Mouse (Mus musculus): ENCODE data around the gene Hyou1. TPM values are rescaled to one million over a fixed set of nuclear protein-coding genes. Genes with fewer than 3 reads are reported as not detected.
A peak's percentile ranks its signal among the peaks of the same experiment; 100 is the strongest.
"Not testable (repeated sequence)": the region's sequence is repeated elsewhere in the genome, so short reads cannot be mapped to it uniquely, and the experiment has no call there.

The Hyou1 gene
- polyA plus RNA-seq (2015; fragmentation: Nextera tagmentation; extraction: Ambion mirVana): 27.5 and 32.5 TPM in 2 replicates

DNA sequence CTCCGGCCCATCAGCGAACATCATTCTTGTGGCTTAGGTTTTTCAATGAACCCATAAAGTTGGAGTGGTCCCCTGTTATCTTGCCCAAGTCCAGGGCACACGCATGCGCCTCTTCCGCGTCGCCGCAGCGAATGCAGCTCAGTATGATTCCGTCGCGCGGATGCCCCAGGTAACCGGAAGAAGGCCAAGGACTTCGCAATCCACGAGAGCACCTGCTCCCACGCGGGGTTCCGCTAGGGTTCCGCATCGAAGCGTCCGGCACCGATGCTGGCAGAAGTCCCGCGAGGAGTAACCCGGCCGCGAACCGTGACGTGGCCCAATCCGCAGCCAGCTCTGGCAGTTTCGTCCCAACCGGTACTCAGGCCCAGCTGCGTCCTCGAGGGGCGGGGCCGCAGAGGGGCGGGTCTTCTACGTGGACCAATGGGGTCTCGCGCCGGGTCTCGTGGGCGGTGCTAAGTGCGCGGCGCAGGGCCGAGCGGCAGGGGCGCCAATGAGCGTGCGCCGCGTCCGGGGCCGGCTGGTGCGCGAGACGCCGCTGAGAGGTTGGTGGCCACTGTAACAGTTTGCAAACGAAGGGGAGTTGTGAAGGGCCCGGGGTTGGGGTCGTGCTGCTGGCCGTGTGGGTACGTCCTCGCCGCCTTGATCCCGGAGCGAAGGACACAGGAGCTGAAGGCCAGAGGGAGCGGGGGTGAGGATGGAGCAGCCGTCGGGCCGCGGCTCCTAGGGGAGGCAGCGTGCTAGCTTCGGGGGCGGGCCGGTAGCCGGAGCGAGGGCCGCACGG, at the start of gene Hyou1:
Gene Hyou1 (plus strand): TSS at position 437 of the 781 bp plus-strand sequence.
- peak within 1 kb of the TSS; percentile 83 for H3K9ac ChIP-seq
- peak within 1 kb of the TSS; percentile 86 for H3K4me3 ChIP-seq
- no peaks in the 10 kb centered on the region for H3K9me3 ChIP-seq
- H3K27ac ChIP-seq: peak within 1 kb of the TSS; percentile 87
- under 1% methylated on average over 83 of the region's 83 CpGs for WGBS
- peak; percentile 99 for ATAC-seq (ENCODE audit: insufficient number of reproducible peaks, low FRiP score, low TSS enrichment, low read depth)
- peaks cover 33% of the 10 kb centered on the region for H3K36me3 ChIP-seq
- no peaks in the 10 kb centered on the region for H3K27me3 ChIP-seq
- H3K4me2 ChIP-seq: peak within 1 kb of the TSS; percentile 89
- H3K4me1 ChIP-seq: peaks cover 15% of the 10 kb centered on the region

DNA sequence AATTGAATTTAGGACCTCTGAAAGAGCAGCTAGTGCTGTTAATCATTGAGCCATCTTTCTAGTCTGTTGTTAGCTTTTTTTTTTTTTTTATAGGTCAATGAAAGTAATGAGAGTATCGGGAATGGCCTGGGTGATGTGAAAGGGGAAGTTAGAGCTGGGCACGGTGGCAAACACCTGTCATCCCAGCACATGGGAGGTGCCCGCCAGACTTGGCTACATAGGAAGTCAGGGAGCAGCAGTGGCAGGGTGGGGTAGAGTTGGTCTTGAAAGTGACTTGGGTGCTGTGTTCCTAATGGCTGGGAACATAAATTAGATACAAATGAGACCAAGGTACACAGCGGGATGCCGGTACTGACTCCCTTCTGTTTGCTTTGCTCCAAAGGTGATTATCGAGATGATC, 48.6 kb upstream of the Hyou1 start:
- Histone ChIP-seq H3K4me2 (no peak overlapping the region), H3K4me1 (peaks cover 10% of the 10 kb centered on the region), H3K27ac (no peak overlapping the region), H3K9me3 (no peaks in the 10 kb centered on the region), H3K36me3 (peaks cover 49% of the 10 kb centered on the region), H3K9ac (no peak overlapping the region), H3K27me3 (no peaks in the 10 kb centered on the region), H3K4me3 (no peak overlapping the region)
- 85% methylated on average over 6 of the region's 6 CpGs for WGBS
- ATAC-seq (ENCODE audit: insufficient number of reproducible peaks, low FRiP score, low TSS enrichment, low read depth): no peak

DNA sequence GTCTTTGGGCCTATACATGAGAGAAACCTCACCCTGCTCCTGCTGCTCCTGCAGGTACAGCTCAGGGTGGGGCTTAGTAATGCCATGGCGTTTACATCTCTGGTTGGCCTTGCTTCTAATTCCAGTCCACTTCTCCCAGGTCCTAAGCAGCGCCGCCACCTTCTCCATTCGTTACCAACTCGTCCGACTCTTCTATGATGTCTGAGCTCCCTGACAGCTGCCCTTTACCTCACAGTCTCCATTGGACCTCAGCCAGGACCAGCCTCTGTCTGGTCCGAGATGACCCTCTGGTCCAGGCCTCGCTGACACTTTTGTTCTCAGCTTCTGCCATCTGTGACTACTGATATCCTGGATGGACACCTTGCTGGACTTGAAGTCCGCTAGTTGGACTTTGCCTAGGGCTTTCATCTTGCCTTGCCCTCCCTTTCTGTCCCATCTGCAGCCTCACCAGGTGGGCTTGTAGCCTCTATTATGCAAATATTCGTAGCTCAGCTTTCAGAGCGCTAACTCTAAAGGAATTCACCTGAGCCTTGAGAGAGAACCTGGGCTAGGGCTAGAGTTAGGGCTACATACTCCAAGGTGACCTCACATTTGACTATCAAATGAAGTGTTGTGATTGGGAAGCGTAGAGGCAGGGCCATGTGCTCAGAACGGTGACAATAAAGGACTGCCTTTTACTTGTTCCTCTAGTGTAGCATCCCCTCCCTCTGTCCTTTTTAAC, 46.2 kb upstream of the Hyou1 start:
- Histone ChIP-seq H3K4me2 (no peak overlapping the region), H3K4me1 (peaks cover 15% of the 10 kb centered on the region), H3K36me3 (peaks cover 60% of the 10 kb centered on the region), H3K27ac (no peak overlapping the region), H3K9me3 (no peaks in the 10 kb centered on the region), H3K9ac (no peak overlapping the region), H3K4me3 (no peak overlapping the region), H3K27me3 (no peaks in the 10 kb centered on the region)
- 95% methylated on average over 13 of the region's 13 CpGs for WGBS
- no peak for ATAC-seq (ENCODE audit: insufficient number of reproducible peaks, low FRiP score, low TSS enrichment, low read depth)

DNA sequence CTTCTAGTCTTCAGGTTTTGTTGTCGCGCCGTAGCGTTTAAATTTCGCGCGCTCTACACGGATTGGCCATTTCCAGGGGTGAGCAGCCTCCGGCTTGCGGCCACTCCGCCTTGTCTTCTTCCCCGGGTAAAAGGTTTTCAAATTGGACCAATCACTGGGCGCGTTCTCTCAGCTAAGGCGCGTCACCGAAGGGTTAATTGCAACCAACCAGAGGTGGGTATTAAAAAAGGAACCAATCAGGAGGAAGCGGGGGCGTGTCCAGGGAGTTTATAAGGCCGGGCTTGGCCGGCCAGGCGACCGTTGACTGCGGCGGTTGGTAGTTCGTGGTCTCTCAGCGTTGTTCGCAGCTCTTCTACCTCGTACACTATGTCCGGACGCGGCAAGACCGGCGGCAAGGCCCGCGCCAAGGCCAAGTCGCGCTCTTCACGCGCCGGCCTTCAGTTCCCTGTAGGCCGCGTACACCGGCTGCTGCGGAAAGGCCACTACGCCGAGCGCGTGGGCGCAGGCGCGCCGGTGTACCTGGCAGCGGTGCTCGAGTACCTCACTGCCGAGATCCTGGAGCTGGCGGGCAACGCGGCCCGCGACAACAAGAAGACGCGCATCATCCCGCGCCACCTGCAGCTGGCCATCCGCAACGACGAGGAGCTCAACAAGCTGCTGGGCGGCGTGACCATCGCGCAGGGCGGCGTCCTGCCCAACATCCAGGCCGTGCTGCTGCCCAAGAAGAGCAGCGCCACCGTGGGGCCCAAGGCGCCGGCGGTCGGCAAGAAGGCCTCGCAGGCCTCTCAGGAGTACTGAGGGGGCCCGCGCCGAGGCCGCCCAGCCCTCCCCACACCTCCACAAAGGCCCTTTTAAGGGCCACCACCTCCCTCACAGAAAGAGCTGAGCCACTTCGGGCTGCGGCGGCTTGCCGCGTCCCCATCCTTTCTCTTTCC, 44.6 kb upstream of the Hyou1 start, which contains the start of gene H2afx:
Gene H2afx (plus strand): TSS at position 299 of the 935 bp plus-strand sequence.
- Histone ChIP-seq H3K27me3 (no peaks in the 10 kb centered on the region), H3K4me1 (peaks cover 15% of the 10 kb centered on the region), H3K36me3 (peaks cover 60% of the 10 kb centered on the region), H3K9ac (peak within 1 kb of the TSS; percentile 98), H3K4me3 (peak within 1 kb of the TSS; percentile 76), H3K9me3 (no peaks in the 10 kb centered on the region), H3K27ac (peak within 1 kb of the TSS; percentile 97), H3K4me2 (peak within 1 kb of the TSS; percentile 73)
- ATAC-seq (ENCODE audit: insufficient number of reproducible peaks, low FRiP score, low TSS enrichment, low read depth): peak; percentile 95
- under 1% methylated on average over 91 of the region's 91 CpGs for WGBS

DNA sequence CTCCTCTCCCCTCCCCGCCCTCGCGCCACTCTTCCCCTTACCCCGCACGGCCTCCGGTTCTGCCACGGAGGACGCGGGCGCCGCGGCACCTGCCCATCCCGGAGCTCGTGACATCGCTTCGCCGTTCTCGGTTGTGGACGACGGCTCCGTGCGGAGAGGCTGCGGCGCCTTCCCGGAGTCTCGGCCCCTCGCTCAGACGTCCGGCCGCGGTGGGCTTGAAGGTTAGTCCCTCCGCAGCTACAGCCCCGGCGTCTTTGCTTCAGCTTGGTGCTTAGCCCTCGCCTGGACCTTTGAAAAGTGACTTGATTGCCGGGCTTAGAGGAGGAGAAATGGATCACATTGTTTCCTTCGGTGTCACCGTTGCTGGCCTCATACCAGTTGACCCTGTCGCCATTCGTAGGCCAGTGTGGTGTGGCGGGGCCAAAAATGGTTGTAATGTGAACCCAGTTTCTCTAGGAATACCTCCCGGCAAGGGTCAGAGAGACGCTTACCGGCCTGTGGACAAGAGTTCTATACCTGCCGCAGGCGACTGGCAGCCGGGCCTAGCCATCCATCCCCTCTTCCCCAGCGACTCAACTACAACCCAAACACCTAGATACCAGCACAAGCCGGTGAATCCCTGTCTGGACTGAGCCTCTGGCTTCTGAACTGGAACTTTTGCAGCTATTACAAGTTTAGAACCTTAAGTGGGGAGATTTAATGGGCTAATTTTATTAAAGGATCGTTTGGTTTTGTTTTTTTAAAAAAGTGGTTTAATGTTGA, 43.8 kb upstream of the Hyou1 start:
- ATAC-seq (ENCODE audit: insufficient number of reproducible peaks, low FRiP score, low TSS enrichment, low read depth): peak; percentile 0; the same call in 1 of the 2 replicates
- WGBS: under 1% methylated on average over 50 of the region's 50 CpGs
- Histone ChIP-seq H3K4me2 (peak overlapping the region; percentile 73), H3K4me1 (peaks cover 15% of the 10 kb centered on the region), H3K9ac (peak overlapping the region; percentile 98), H3K27me3 (no peaks in the 10 kb centered on the region), H3K9me3 (no peaks in the 10 kb centered on the region), H3K36me3 (peaks cover 53% of the 10 kb centered on the region), H3K4me3 (peak overlapping the region; percentile 76), H3K27ac (peak overlapping the region; percentile 97)

DNA sequence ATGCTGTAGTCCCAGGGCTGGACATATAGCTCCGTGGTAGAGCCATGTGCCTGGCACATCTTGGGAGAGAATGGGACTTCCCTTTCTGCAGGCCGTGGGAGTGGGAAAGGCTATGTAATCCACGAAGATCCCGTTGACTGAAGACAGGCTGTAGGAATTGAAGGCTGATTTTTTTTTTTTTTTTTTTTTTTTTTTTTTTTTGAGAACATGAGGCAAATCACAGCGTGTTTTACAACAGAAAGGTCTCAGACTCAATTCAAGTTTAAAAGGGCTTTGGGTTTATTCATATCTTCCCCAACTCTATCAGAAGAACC, 43.2 kb upstream of the Hyou1 start:
- peaks cover 15% of the 10 kb centered on the region for H3K4me1 ChIP-seq
- H3K9me3 ChIP-seq: no peaks in the 10 kb centered on the region
- H3K27me3 ChIP-seq: no peaks in the 10 kb centered on the region
- H3K4me2 ChIP-seq: peak overlapping the region; percentile 73
- H3K27ac ChIP-seq: peak overlapping the region; percentile 97; the same call in 1 of the 2 replicates
- peak overlapping the region; percentile 76 for H3K4me3 ChIP-seq
- H3K9ac ChIP-seq: peak overlapping the region; percentile 98; the same call in 1 of the 2 replicates
- no peak for ATAC-seq (ENCODE audit: insufficient number of reproducible peaks, low FRiP score, low TSS enrichment, low read depth)
- WGBS: 0% methylated on average over 5 of the region's 5 CpGs
- H3K36me3 ChIP-seq: peaks cover 51% of the 10 kb centered on the region

DNA sequence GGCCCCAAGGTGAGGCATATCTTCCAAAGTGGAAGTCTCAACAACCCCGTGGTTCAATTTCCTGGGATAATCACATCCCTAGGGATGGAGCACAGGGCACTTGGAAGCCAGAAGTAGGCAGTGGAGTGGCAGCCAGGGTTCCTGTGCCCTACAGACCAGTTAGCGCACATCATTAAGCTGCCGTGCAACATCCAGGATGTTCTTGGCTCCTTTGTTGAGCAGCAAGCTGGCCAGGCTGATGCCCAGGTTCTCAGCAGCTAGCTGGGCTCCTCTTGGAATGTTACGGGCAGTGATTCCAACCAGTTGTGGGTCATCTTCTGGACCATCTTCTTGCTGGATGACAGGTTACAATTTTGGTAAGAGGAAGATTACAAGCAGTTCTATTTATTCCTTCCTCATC, 42.8 kb upstream of the Hyou1 start:
- not testable (repeated sequence) for H3K27me3 ChIP-seq; H3K27ac ChIP-seq; H3K9me3 ChIP-seq; ATAC-seq (ENCODE audit: insufficient number of reproducible peaks, low FRiP score, low TSS enrichment, low read depth)
- 33% methylated on average over 4 of the region's 4 CpGs for WGBS
- H3K4me1 ChIP-seq: peaks cover 15% of the 10 kb centered on the region
- peak overlapping the region; percentile 73 for H3K4me2 ChIP-seq
- peaks cover 50% of the 10 kb centered on the region for H3K36me3 ChIP-seq
- peak overlapping the region; percentile 4; the same call in 1 of the 2 replicates for H3K9ac ChIP-seq
- H3K4me3 ChIP-seq: peak overlapping the region; percentile 76

DNA sequence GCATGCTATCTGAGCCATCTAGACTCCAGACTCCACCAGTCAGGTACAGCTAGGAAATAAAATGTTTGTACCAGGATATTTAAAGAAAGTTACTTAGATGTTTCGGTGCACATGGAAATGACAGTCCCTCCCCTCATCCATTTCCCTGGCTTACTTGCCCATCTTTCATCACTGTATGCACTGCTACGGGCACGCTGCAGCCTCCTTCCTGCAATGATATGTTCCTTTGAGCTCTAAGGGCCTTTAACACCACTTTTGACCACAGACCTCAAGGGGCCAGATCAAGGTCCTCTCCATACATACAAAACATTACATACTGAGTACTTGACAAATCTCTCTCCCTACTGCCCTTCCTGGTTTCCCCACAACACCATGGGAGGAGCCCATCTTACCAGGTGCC, 42.3 kb upstream of the Hyou1 start:
- Histone ChIP-seq H3K27me3 (no peaks in the 10 kb centered on the region), H3K9me3 (no peaks in the 10 kb centered on the region), H3K4me1 (peaks cover 15% of the 10 kb centered on the region), H3K36me3 (peaks cover 50% of the 10 kb centered on the region), H3K27ac (0 out of 2 replicates have a peak overlapping the region, but pooled peaks have one; percentile 35), H3K4me3 (peak overlapping the region; percentile 76), H3K4me2 (peak overlapping the region; percentile 73), H3K9ac (peak overlapping the region; percentile 4; the same call in 1 of the 2 replicates)
- ATAC-seq (ENCODE audit: insufficient number of reproducible peaks, low FRiP score, low TSS enrichment, low read depth): no peak
- 70% methylated on average over 3 of the region's 3 CpGs for WGBS

DNA sequence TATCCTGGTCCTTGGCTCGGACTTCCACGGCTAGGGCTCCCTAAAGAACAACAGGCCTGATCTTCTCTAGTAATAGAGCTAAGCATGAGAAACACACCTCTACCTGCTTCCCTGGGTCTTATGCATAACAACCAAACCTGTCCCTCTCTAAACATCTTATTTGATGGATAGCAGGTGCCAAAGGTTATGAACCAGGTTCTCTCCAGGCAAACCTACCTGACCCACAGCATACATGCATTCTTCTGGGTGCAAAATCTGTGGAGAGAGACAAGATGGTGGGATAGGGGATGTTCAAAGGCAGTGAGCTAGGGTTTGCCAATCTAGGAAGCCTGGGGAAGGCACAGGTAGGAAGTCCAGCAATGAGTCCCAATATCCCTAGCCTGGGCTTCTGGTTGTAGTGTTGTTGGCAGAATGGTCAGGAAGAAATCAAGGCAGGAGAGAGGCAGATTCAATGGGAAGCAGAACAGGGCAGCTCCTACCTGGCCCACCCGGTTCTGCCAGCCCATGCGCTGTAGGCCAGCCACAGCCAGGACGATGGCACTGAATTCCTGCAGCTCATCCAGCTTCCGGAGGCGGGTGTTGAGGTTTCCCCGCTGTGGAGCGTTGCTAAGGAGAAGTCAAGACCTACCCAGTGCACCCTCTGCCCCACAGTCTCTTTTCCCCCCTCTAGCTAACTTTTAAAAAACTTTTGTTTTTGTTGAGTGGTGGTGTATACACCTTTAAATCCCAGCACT, 41.7 kb upstream of the Hyou1 start:
- no peak for ATAC-seq (ENCODE audit: insufficient number of reproducible peaks, low FRiP score, low TSS enrichment, low read depth)
- 68% methylated on average over 9 of the region's 9 CpGs for whole genome bisulfite sequencing

DNA sequence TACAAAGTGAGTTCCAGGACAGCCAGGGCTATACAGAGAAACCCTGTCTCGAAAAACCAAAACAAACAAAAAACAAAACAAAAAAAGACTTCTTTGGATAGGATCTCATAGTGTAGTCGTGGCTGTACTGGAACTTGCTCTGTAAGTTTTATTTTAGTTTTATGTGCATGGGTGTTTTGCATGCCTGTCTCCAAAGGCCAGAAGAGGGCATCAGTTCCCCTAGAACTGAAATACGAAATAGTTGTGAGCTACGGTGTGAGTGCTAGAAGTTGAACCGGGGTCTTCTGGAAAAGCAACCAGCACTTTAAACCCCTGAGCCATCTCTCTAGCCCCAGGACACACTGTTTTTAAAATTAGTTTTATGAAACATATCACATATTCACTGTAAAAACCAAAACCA, 40.7 kb upstream of the Hyou1 start:
- 75% methylated on average over 5 of the region's 5 CpGs for WGBS

More for the DNA sequence above, 41.7 kb upstream of the Hyou1 start:
- H3K27ac ChIP-seq: peak overlapping the region; percentile 35; the same call in 1 of the 2 replicates
- peaks cover 21% of the 10 kb centered on the region for H3K4me1 ChIP-seq
- H3K4me3 ChIP-seq: peak overlapping the region; percentile 76
- H3K4me2 ChIP-seq: 0 out of 2 replicates have a peak overlapping the region, but pooled peaks have one; percentile 73
- no peaks in the 10 kb centered on the region for H3K27me3 ChIP-seq
- no peaks in the 10 kb centered on the region for H3K9me3 ChIP-seq
- peaks cover 48% of the 10 kb centered on the region for H3K36me3 ChIP-seq
- H3K9ac ChIP-seq: no peak overlapping the region

More for the DNA sequence above, 40.7 kb upstream of the Hyou1 start:
- Histone ChIP-seq H3K4me3 (no peak overlapping the region), H3K27me3 (no peaks in the 10 kb centered on the region), H3K36me3 (peaks cover 38% of the 10 kb centered on the region), H3K4me2 (no peak overlapping the region), H3K9me3 (no peaks in the 10 kb centered on the region), H3K9ac (no peak overlapping the region), H3K27ac (no peak overlapping the region), H3K4me1 (peaks cover 29% of the 10 kb centered on the region)
- ATAC-seq (ENCODE audit: insufficient number of reproducible peaks, low FRiP score, low TSS enrichment, low read depth): no peak
